Mouse (Mus musculus) urinary bladder, postnatal 14 days (tissue): ENCODE data around the gene Pde4c.

Source experiments
- DNase-seq: peaks from one replicate; pipeline ENCODE4 v3.0.0; 2021; ENCODE audit warnings: low spot score

The Pde4c gene

GRCm38 (mm10) chr8:70790846-70791245 is 67.3 kb downstream of the Pde4c start:
- DNase-seq = no peak

GRCm38 (mm10) chr8:70791294-70791701 is 67.8 kb downstream of the Pde4c start:
- no peak for DNase-seq

GRCm38 (mm10) chr8:70791975-70792691 is 68.6 kb downstream of the Pde4c start:
- DNase-seq = peak; percentile 98

- peak; percentile 84 for DNase-seq
These were observed 69.2 kb downstream of the Pde4c start for GRCm38 (mm10) chr8:70792700-70793099.

- no peak for DNase-seq
These were observed 70.7 kb downstream of the Pde4c start for GRCm38 (mm10) chr8:70794215-70794614.

- DNase-seq = no peak
These were observed 71.8 kb downstream of the Pde4c start for GRCm38 (mm10) chr8:70795370-70795769.

GRCm38 (mm10) chr8:70796403-70797080 is 73.0 kb downstream of the Pde4c start:
- DNase-seq = no peak

GRCm38 (mm10) chr8:70797081-70798070 is 73.9 kb downstream of the Pde4c start:
- peak; percentile 90 for DNase-seq

GRCm38 (mm10) chr8:70798281-70798680 is 74.8 kb downstream of the Pde4c start:
- DNase-seq = peak; percentile 61

- no peak for DNase-seq
These were observed 77.1 kb downstream of the Pde4c start for GRCm38 (mm10) chr8:70800648-70801047.
